Mouse (Mus musculus): ENCODE results near the gene Gorasp1. TPM values are rescaled to one million over a fixed set of nuclear protein-coding genes. Genes with fewer than 3 reads are reported as not detected.

Gene Gorasp1
- polyA plus RNA-seq, 1 experiment = 22.5 TPM

DNA sequence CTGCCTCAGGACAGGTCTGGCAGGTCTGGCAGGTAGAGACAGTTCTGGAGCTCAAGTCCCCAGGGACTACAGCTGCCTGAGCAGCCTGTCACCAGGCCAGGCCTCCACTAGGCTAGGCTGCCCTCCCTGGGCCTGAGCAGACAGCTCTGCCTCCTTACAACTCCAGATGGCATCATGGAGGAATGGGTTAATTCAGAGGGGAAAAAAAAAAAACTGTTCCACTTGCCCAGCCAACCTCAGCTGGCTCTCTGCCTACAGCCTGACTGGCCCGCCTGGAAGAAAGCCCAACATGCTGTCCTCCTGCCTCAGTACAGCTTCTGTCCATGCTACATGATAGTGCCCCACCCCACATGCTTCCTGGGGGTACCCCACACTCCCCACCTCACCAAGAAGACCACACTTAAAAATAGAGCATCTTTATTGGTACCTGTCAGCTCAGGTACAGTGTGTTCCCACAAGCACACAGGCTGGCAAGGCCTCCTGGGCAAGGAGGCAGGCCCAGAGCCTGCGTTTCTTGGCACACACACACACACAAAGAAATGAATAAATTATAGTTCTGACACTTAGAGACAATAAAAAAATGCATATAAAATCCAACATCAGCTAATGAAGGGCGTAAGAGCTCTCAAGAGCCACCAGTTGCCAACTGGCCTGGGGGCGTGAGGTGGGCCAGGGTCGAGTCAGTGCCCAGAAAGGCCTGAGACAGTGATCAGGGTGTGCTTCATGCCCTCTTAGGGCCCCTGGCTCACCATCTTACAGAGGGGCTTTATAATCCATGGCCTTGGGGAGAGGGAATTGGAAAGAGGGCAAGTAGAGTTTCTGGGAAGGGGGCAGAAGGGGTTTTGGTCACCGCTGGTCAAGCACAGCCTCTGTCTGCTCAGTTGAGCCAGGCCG is 33.6 kb upstream of the Gorasp1 start:
- peak; percentile 92 for DNase-seq (ENCODE audit: low read depth)
- TF ChIP-seq CTCF (IDR thresholded peaks at IDR 0.05; ENCODE audit: borderline replicate concordance, extremely low read depth, insufficient read depth, insufficient read length) = no peak
- no peak for TF ChIP-seq POLR2A (IDR thresholded peaks at IDR 0.05; ENCODE audit: borderline replicate concordance, extremely low read depth, insufficient read depth, insufficient read length, poor library complexity, severe bottlenecking)

DNA sequence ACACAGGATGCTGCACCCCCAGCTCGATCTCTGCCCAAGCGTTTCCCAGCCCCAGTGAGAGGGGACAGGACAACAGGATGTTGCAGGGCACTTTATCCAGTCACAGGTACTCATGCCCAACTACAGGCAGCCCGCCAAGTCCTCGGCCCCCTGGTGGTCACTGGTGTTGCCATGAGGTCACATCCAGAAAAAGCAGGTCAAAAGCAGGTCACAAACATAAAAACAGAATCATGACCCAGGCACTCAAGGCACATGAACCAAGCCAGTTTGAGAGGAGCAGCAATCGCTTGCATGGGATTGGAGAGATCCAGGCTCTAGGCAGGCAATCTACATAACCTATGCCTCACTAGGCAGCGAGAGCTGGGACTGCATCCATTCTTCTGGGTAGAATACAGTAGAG is 32.9 kb upstream of the Gorasp1 start:
- TF ChIP-seq CTCF (IDR thresholded peaks at IDR 0.05; ENCODE audit: borderline replicate concordance, extremely low read depth, insufficient read depth, insufficient read length) (peak; percentile 38; the same call in 1 of the 2 replicates), POLR2A (IDR thresholded peaks at IDR 0.05; ENCODE audit: borderline replicate concordance, extremely low read depth, insufficient read depth, insufficient read length, poor library complexity, severe bottlenecking) (no peak)
- no peak for DNase-seq (ENCODE audit: low read depth)

DNA sequence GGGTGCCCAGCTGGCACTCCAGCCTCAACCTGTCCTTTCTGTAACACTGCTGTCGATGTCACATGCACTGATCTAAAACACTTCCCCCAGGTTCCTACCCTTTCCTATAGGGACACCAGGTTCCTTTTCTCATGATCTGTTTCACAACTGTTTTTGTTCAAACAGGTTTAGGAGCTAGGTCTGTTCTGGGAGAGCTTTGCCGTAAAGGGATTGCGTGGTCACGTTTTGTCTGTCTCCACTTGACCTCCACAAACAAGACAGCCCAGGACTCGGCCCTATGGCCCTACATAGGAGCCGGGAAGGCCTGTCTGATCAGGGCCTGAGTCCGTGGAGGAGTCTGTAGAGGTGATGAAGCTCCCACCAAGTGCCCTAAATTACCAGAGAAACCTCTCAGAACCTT is 32.4 kb upstream of the Gorasp1 start:
- no peak for DNase-seq (ENCODE audit: low read depth)
- TF ChIP-seq CTCF (IDR thresholded peaks at IDR 0.05; ENCODE audit: borderline replicate concordance, extremely low read depth, insufficient read depth, insufficient read length) (no peak), POLR2A (IDR thresholded peaks at IDR 0.05; ENCODE audit: borderline replicate concordance, extremely low read depth, insufficient read depth, insufficient read length, poor library complexity, severe bottlenecking) (no peak)

DNA sequence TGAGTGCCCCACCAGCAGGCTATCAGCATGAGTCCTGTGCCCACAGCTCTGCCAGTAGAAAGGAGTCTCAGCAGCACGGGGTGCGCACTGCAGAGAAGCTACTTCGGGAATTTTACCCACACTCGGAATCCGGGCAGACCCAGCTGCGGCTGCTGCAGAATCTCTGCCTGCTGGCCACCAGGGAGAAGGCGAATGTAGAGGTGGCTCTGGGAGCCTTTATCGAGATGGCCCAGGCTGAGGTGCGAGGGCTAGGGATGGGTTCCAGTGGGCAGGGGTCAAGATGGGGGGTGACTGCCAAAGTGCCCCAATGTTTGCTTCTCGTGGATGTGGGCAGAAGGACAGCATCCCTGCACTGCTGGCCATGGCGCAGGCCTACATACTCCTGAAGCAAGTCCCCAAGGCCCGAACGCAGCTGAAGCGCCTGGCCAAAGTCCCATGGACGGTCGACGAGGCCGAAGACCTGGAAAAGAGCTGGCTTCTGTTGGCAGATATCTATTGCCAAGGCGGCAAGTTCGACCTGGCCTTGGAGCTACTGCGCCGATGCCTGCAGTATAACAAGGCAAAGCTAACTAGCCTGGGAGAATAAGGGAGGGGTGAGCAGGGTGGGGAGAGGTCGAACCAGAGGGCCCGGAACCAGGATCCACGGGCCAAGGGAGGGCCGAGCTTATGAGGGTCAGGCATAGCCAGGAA is 29.0 kb upstream of the Gorasp1 start:
- TF ChIP-seq POLR2A (IDR thresholded peaks at IDR 0.05; ENCODE audit: borderline replicate concordance, extremely low read depth, insufficient read depth, insufficient read length, poor library complexity, severe bottlenecking) = no peak
- no peak for TF ChIP-seq CTCF (IDR thresholded peaks at IDR 0.05; ENCODE audit: borderline replicate concordance, extremely low read depth, insufficient read depth, insufficient read length)
- no peak for DNase-seq (ENCODE audit: low read depth)

DNA sequence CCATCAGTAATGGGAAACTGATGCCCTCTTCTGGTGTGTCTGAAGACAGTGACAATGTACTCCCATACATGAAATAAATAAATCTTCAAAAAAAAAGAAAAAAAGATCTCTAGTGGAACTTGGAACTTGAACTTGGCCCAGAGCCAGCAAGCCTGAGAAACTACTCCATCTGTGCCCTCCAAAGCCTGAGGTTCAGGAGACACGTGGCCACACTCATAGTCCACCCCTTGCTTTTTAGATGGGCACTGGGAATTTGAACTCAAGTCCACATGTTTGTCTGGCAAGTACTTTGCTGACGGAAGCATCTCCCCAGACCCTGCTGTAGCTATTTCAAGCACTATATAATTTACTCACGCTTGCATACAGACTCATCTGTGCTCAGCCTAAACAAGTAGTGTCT is 27.8 kb upstream of the Gorasp1 start:
- no peak for DNase-seq (ENCODE audit: low read depth)
- TF ChIP-seq CTCF (IDR thresholded peaks at IDR 0.05; ENCODE audit: borderline replicate concordance, extremely low read depth, insufficient read depth, insufficient read length) = no peak
- no peak for TF ChIP-seq POLR2A (IDR thresholded peaks at IDR 0.05; ENCODE audit: borderline replicate concordance, extremely low read depth, insufficient read depth, insufficient read length, poor library complexity, severe bottlenecking)

DNA sequence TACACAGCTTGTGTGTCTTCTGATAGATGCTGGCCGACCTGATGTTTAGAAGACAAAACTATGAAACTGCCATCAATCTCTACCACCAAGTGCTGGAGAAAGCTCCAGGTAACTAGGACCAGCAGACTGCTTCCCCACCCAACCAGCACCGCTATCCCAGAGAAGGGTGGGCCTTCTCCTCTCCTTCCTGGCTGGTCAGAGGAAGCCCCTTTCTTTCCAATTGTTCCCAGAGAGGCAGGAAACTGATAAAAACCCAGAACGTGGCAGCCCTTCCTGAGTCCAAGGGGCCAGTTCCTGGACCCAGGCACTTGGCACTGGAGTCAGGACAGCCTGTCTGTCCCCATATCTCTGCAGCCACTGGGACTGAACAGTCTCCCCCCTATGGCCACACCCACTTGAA is 26.8 kb upstream of the Gorasp1 start:
- DNase-seq (ENCODE audit: low read depth) = no peak
- no peak for TF ChIP-seq POLR2A (IDR thresholded peaks at IDR 0.05; ENCODE audit: borderline replicate concordance, extremely low read depth, insufficient read depth, insufficient read length, poor library complexity, severe bottlenecking)
- no peak for TF ChIP-seq CTCF (IDR thresholded peaks at IDR 0.05; ENCODE audit: borderline replicate concordance, extremely low read depth, insufficient read depth, insufficient read length)

DNA sequence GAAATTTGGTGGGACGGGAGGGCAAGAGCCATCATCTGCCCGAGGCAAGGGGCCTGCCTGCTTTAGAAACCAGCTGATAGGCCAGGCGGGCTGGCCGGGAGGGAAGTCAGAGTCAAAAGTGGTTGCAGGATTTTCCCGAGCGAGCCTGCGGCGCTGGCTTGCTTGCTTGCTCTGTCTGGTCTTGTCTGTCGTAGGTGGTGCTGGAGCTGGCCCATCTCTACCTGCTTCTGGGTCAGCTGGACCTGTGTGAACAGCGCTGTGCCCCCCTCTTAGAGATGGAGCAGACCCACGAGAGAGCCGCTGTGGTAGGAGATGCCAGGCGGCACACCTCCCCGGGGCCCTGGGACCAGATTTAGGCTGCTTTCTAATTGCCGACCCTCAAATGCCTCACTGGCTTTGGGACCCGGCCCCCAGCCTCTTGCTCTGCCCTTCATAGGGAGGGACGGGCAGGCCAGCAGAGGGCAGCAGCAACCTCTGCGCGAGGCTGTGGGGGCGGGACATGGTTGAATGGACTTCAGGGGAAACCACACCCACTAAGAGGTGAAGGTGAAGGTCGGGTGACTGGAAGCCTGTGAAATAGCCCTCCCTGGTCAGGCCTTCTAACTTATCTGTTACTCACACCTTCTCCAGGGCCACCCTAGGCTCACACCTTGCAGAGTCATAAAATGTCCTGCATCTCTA is 25.8 kb upstream of the Gorasp1 start:
- TF ChIP-seq POLR2A (IDR thresholded peaks at IDR 0.05; ENCODE audit: borderline replicate concordance, extremely low read depth, insufficient read depth, insufficient read length, poor library complexity, severe bottlenecking) = no peak
- TF ChIP-seq CTCF (IDR thresholded peaks at IDR 0.05; ENCODE audit: borderline replicate concordance, extremely low read depth, insufficient read depth, insufficient read length) = peak; percentile 69
- peak; percentile 64 for DNase-seq (ENCODE audit: low read depth)

DNA sequence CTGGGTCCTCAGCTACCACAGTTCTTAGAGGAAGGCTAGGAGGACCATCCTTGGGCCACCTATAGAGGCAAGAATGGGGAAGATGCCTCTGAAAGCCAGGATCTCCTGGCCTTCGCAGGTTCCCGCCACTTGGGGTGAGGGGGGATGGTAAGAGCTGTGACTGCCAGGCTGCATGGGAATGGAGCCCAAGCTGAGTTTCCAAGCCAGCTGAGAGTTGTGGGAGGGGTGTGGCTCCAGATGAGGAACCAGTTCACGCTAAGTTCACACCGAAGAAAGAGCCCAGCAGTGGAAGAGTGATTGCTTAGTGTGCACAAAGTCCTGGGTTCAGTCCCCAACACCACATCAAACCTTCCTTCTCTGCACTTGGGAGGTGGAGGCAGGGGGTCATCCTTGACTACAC is 24.9 kb upstream of the Gorasp1 start:
- no peak for DNase-seq (ENCODE audit: low read depth)
- no peak for TF ChIP-seq CTCF (IDR thresholded peaks at IDR 0.05; ENCODE audit: borderline replicate concordance, extremely low read depth, insufficient read depth, insufficient read length)
- no peak for TF ChIP-seq POLR2A (IDR thresholded peaks at IDR 0.05; ENCODE audit: borderline replicate concordance, extremely low read depth, insufficient read depth, insufficient read length, poor library complexity, severe bottlenecking)

DNA sequence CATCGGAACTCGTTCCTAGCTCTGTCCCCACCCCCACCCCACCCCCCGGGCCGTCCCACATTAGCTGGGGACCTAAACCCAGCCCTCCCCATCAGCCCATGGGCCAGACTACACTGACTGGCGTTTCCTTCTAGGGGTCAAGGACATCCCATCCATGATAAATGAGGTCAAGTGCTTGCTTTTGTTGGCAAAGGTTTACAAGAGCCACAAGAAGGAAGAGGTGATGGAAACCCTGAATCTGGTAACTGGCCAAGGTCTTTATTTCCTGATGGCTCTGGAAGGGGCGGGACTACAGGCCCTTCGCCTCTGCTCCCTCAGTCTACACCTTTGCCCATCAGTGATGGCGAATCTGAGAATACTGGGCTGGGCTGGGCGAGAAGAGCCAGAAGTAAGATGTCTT is 21.5 kb upstream of the Gorasp1 start:
- TF ChIP-seq CTCF (IDR thresholded peaks at IDR 0.05; ENCODE audit: borderline replicate concordance, extremely low read depth, insufficient read depth, insufficient read length) = no peak
- no peak for TF ChIP-seq POLR2A (IDR thresholded peaks at IDR 0.05; ENCODE audit: borderline replicate concordance, extremely low read depth, insufficient read depth, insufficient read length, poor library complexity, severe bottlenecking)
- no peak for DNase-seq (ENCODE audit: low read depth)

DNA sequence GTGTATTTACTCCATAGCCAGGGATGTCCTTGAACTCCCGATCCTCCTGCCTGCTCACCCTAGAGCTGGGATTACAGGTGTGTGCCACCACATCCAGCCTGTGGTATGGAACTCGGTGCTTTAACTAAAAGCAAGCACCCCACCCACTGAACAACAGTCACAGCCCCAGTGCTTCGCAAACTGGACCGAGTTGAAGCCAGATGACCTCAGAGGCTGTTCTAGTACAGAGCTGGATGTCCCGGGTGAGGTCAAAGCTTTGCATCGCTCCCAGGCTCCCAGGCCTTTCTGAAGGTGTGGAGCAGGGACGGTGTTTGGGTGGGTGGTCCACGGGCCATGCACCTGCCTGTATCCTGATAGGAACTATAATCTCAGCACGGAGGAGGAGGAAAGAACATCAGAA is 14.0 kb upstream of the Gorasp1 start:
- DNase-seq (ENCODE audit: low read depth) = no peak

DNA sequence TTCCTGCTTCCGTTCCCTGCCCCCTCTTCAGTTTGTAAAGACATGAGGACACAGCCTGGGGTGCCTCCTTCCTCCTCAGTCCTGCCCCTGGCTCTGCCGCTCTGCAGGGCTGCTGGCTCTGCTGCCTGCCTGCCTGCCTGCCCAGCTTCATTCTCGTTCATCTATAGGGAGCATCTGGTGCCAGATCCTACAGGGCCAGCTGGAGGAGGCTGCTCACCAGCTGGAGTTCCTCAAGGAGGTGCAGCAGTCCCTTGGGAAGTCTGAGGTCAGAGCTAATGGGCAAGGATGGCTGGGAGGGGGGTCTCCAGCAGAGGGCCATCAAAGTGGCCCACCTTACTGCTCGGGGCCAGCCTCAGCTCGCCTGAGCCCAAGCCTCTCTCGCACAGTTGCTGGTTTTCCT is 13.1 kb upstream of the Gorasp1 start:
- DNase-seq (ENCODE audit: low read depth) = peak; percentile 62
- TF ChIP-seq CTCF (IDR thresholded peaks at IDR 0.05; ENCODE audit: borderline replicate concordance, extremely low read depth, insufficient read depth, insufficient read length) = no peak
- no peak for TF ChIP-seq POLR2A (IDR thresholded peaks at IDR 0.05; ENCODE audit: borderline replicate concordance, extremely low read depth, insufficient read depth, insufficient read length, poor library complexity, severe bottlenecking)

More for the DNA sequence above, 14.0 kb upstream of the Gorasp1 start:
- no peak for TF ChIP-seq CTCF (IDR thresholded peaks at IDR 0.05; ENCODE audit: borderline replicate concordance, extremely low read depth, insufficient read depth, insufficient read length)
- no peak for TF ChIP-seq POLR2A (IDR thresholded peaks at IDR 0.05; ENCODE audit: borderline replicate concordance, extremely low read depth, insufficient read depth, insufficient read length, poor library complexity, severe bottlenecking)

Data from brain, embryonic 14.5 days (tissue).